Mouse (Mus musculus): ENCODE measurements at regions not wholly inside any gene's neighbourhood (a gene's known extent, or its start where the extent isn't known, plus 50 kb on each side); places are given as distances from the start of the nearest gene placed in this dataset.

DNA sequence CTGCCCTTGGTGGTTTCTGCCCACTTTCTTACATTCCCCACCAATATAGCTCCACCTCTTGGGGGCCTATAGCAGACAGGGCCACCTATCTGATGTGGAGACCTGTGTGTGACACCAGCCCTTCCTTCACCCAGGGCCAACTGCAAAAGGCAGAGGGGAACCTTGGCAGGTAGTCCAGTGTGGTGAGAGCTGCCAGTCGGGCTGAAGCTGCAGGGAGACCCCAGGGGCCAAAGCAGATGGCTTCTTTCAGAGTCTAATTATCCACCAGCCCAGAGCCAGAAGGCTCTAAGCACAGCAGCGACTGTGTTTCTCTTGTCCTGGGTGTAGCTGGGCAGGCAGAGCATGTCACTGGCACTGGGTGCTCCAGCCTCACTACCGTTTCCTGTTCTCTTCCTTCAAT lies 104.5 kb downstream of the Chst1 start:
- no peak for ATAC-seq (ENCODE audit: low TSS enrichment)

- ATAC-seq (ENCODE audit: low TSS enrichment) = peak; percentile 62
Measured at GRCm38 (mm10) chr2:92709668-92710067, 110.2 kb downstream of the Chst1 start.

DNA sequence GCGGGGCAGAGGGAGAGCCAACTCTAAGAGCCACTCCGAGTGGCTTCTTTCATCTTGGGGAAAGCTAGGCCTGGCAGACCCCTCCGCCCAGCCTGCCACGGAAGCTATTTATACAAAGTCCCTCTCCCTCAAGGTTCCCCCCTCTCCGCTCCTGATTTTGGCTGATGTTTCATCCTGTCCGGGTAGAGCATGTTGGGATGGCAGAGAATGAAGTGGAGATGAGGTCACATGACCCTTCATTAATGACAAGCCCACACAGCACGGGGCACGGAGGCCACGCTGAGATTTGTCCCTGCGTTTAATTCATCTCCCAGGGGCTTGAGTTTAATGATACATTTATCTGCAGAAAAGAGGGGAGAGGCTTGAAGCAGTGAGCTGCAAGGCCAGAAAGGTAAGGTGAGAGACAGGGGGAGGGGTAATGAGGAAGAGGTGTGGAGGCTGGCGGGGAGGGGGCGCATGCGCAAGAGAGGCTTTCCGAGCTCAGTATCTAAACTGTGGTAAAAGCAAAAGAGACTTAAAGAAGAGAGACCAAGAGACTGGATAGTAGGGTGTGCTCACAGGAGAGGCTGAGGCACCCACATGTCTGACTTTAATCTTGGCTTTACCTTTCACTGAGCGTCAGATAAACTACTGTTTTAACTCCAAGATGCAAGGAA lies 111.7 kb downstream of the Chst1 start:
- ATAC-seq (ENCODE audit: low TSS enrichment) = no peak

DNA sequence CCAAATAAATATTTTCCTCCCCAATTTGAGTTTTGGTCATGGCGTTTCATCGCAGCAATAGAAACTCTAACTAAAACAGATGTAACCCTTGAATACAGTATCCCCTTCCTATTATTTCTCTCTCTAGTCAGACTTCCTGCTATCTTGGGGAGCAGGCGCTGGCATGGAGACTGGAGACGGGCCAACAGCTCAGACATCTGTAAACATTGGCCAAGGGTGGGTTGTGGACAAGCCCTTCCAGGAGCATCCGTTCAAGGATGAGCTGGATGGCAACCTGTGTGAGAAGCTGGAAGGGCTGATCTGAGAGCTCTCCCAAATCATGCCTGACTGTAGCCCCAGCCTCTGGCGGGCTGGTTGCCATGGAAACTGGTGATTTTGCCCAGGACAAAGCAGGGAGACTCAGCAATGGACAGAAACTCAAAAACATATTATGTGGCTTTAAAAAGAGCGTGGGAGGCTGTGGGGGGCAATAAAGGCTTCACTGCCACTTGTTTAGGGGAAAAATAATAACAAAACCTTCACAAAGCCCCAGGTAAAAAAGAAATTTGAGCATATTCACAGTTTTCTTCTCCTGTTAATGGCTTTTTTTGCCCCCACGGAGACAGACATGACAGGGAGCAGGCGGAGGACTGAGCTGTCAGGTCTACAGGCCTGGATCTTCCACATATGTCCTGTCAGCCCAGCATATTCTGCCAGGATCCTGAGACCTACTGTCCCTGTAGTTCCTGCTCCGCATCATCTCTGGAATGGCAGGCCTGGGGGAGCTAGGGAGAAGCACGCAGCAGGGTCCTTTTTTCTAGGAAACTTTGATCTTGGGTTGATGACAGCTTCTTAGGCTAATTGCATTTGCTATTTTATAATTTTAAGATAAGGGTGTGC lies 113.0 kb downstream of the Chst1 start:
- peak; percentile 81 for ATAC-seq (ENCODE audit: low TSS enrichment)

GRCm38 (mm10) chr2:92717706-92718105 lies 118.2 kb downstream of the Chst1 start:
- ATAC-seq (ENCODE audit: low TSS enrichment) = no peak

DNA sequence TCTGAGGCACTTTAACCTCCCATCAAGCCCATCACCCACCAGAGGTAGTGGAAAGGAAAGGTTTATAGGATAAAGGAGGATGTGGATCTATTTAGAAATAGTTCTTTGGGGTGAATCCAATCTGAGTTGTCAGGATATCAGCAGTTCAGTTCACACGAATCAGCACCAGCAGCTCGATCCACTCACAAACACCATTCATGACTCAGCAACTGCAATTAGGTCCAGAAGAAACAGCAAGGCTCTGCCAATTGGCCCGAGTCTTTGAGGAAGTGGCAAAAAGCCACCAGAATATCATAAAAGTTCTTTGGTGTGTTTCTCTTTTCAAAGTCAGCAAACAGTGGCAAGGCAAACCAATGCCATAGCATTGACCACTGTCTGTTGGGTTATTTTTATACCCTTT lies 122.4 kb downstream of the Chst1 start:
- ATAC-seq (ENCODE audit: low TSS enrichment) = no peak

DNA sequence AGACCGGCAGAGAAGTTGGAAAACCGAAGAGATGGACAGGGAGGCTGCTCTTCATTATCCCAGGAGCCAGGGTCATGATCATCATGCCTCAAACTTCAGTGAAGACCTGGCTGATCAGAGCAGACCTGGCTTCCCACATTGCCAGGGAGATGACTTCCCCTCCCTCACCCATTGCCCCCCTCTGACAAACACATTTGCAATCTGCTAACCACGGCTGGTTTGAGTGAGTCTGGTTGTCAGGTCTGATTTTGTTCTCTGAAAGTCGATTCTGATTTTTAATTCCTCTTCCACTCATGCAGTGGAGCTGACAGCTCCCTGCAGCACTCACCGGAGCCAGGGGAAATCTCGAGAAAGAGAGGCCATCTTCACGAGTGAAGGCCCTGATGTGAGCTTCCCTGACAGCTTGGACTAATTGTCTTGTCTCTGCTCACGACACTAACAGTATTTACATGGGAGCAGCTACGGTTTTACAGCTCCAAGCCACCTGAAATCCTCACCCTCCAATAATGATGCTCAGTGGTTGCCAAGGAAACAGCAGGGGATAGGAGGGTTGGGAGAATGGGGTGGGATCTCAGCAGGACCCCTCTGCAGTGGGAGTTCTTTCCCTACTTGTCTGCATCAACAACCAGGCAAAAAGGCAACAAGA lies 124.2 kb downstream of the Chst1 start:
- no peak for ATAC-seq (ENCODE audit: low TSS enrichment)

DNA sequence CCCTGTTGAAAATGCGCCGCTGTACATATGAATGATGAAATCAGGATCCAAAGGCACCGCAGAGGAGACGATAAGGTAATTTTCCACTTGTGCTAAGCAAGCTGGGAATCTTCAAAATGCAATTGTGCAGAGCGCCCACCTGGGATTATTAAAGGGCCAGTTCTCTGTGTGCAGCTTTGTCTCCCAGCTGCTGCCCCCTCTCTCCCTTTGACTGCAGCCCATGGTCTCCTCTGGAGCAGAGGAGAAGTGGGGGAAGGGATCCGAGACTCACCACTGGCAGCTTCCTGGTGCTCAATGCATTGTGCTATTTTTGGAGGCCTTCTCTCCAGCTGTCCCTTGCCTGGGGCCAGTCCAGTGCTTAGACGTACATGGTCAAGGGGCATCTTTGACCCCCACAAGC lies 127.1 kb downstream of the Chst1 start:
- no peak for ATAC-seq (ENCODE audit: low TSS enrichment)

DNA sequence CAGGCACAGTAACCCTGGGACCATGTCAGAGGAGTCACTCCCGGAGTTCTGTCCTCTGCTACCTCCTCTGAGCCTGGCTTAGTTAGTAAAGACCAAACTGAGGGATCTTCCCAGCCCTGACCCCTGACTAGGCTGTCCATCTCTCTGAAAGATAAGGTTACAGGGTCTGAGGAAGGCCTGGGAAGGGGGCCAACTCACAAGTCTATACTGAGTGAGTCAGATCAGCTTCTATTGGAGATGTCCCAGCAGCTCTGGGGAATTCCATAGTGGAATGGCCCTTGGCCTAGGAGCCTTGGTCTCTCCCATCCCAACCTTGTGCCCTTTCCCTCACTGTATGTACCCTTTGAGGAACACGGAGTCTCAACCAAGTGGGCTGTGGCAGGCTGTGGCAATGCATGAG lies 127.7 kb downstream of the Chst1 start:
- no peak for ATAC-seq (ENCODE audit: low TSS enrichment)

- ATAC-seq (ENCODE audit: low TSS enrichment) = 0 out of 2 replicates have a peak, but pooled peaks have one; percentile 17
Measured at GRCm38 (mm10) chr2:92728388-92728787, 128.9 kb downstream of the Chst1 start.

- 0 out of 2 replicates have a peak, but pooled peaks have one; percentile 10 for ATAC-seq (ENCODE audit: low TSS enrichment)
Measured at GRCm38 (mm10) chr2:92730371-92730770, 130.9 kb downstream of the Chst1 start.

- peak; percentile 74 for ATAC-seq (ENCODE audit: low TSS enrichment)
Measured at GRCm38 (mm10) chr2:92733403-92733802, 133.9 kb downstream of the Chst1 start.

DNA sequence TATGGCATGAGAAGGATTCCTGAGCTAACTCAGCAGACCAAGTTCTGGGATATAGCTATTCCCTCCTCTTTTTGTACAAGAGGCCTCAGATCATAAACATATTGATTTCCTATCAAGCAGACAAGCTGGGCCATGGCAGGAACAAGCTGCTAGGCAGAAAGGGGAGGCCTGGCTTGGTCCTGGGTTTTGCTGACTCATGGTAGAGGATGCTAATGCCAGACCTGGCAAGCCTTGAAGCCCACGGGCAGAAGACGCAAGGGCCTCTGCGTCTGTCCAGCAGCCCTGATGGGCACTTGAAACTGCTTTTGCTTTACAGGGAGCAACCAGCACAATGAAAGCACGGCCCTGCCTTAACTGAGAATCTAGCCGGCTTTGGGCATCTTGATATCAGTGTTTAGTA lies 136.3 kb downstream of the Chst1 start:
- no peak for ATAC-seq (ENCODE audit: low TSS enrichment)

DNA sequence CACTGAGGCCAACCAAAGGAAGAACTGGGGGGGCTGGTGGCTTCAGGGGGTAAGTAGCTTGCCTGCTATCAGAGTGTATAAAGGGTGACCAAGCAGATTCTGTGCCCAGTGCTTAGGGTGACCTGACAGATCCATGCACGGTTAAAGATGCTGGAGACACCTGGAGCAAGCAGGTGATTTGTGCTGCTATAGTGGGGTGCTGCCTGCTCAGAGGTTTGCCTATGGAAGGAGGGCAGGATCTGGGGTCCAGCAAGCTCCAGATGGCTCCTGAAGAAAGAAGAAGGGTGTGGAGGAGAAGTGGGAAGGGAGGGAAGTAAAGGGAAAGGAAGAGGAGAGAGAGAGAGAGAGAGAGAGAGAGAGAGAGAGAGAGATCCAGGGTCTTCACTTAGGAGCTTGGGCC lies 137.8 kb downstream of the Chst1 start:
- no peak for ATAC-seq (ENCODE audit: low TSS enrichment)

- ATAC-seq (ENCODE audit: low TSS enrichment) = no peak
Measured at GRCm38 (mm10) chr2:92739576-92739975, 140.1 kb downstream of the Chst1 start.

DNA sequence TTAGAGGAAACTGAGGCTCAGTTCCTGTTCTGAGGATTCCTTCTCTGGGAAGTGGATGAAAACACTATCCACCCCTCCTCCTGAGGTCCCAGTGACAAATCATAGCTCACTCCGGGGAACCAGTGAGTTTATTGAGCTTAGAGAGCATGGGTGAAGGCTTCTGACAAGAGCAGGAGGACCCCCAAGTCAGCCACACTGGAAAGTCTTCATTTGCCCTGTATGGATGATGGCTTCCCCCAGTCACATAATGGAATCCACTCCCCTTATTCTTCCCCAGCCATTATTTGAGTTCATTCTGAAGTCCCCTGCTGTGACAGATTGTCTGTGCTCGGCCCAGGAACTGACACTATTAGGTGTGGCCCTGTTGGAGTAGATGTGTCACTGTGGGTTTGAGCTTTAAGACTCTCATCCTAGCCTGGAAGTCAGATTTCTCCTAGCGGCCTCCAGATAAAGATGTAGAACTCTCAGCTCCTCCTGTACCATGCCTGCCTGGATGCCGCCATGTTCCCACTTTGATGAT lies 141.3 kb downstream of the Chst1 start:
- ATAC-seq (ENCODE audit: low TSS enrichment) = no peak

GRCm38 (mm10) chr2:92742025-92742424 lies 142.5 kb downstream of the Chst1 start:
- no peak for ATAC-seq (ENCODE audit: low TSS enrichment)

DNA sequence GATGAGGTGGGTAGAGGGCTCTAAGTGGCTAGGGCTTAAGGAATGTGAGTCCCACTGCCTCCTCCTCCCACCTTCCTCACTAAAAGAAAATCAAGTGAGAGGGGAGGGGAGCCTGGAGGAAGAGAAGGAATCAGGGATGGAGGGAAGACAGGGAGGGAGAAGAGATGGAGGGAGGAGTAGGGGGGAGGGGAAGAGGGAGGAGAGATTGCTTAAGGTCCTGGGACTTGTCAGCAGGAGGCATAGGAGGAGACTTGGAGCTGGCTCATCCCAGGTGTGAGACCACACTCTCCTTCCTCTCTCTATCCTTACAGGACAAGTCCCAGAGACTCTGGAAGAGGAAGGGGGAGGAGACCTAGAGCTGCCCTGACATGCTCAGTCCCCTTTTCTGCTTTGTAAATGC lies 143.2 kb downstream of the Chst1 start:
- no peak for ATAC-seq (ENCODE audit: low TSS enrichment)

DNA sequence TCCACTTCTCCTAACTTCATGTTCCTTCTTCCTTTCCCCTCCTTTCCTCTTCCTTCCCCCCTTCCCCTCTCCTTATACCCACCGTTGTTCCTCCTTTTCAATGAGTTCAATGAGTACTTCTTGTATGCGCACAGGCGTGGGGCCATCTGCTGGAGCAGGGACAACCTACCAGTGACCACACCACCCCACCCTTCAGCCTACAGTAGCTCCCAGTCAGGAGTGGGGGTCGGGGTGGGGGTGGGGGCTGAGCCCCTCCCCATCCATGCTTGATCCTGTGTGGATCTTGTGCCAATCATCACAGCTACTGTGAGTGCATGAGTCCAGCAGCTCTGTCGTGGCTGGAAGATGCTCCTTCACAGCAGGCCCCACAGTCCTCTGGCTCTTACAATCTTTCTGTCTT lies 143.6 kb downstream of the Chst1 start:
- no peak for ATAC-seq (ENCODE audit: low TSS enrichment)

- ATAC-seq (ENCODE audit: low TSS enrichment) = no peak
Measured at GRCm38 (mm10) chr2:92743911-92744310, 144.4 kb downstream of the Chst1 start.

GRCm38 (mm10) chr2:92747406-92747805 lies 147.9 kb downstream of the Chst1 start:
- no peak for ATAC-seq (ENCODE audit: low TSS enrichment)

- ATAC-seq (ENCODE audit: low TSS enrichment) = no peak
Measured at GRCm38 (mm10) chr2:92750116-92750515, 150.6 kb downstream of the Chst1 start.

GRCm38 (mm10) chr2:92750672-92751071 lies 151.2 kb downstream of the Chst1 start:
- no peak for ATAC-seq (ENCODE audit: low TSS enrichment)

Measured in frontal cortex, adult (tissue).